Mouse (Mus musculus) kidney, embryonic 14.5 days (tissue): ENCODE results near the gene Lhfpl1. TPM values are rescaled to one million over a fixed set of nuclear protein-coding genes. Genes with fewer than 3 reads are reported as not detected.
A peak's percentile ranks its signal among the peaks of the same experiment; 100 is the strongest.
"Not testable (repeated sequence)": the region's sequence is repeated elsewhere in the genome, so short reads cannot be mapped to it uniquely, and the experiment has no call there.

Experiments
- ATAC-seq: fragments of 200-750 bp; cut with Nextera tagmentation; 2 replicates; pipeline ENCODE4 v1.8.0; 2017; ENCODE audit warnings: moderate number of reproducible peaks, mild to moderate bottlenecking, moderate TSS enrichment, moderate library complexity; ENCODE audit not compliant: low FRiP score, low TSS enrichment
- H3K27ac ChIP-seq: fragments of 300-500 bp; sonication (generic); 2 replicates; pipeline ENCODE4 v1.5.1; 2014; ENCODE audit warnings: low read depth, mild to moderate bottlenecking, low read length, moderate library complexity, mixed read lengths
- H3K27me3 ChIP-seq: fragments of 300-500 bp; sonication (generic); 2 replicates; pipeline ENCODE4 v1.6.1; 2014; ENCODE audit warnings: mild to moderate bottlenecking, low read length; ENCODE audit not compliant: control insufficient read depth, insufficient read depth
- H3K36me3 ChIP-seq: fragments of 300-500 bp; sonication (generic); 2 replicates; pipeline ENCODE4 v1.6.1; 2014; ENCODE audit warnings: low read length, mixed read lengths; ENCODE audit not compliant: control insufficient read depth, insufficient read depth
- H3K4me1 ChIP-seq: fragments of 300-500 bp; sonication (generic); 2 replicates; pipeline ENCODE4 v1.6.1; 2014; ENCODE audit warnings: low read length, mixed read lengths; ENCODE audit not compliant: control insufficient read depth, insufficient read depth
- H3K4me2 ChIP-seq: fragments of 300-500 bp; sonication (generic); replicated peaks from 2 replicates; pipeline ENCODE4 v1.6.1; 2014; ENCODE audit warnings: low read depth, mild to moderate bottlenecking, low read length
- H3K4me3 ChIP-seq: fragments of 300-500 bp; sonication (generic); 2 replicates; pipeline ENCODE4 v1.5.1; 2014; ENCODE audit warnings: mild to moderate bottlenecking, low read length
- H3K9ac ChIP-seq: fragments of 300-500 bp; sonication (generic); 2 replicates; pipeline ENCODE4 v1.6.1; 2014; ENCODE audit warnings: low read depth, mild to moderate bottlenecking, low read length, moderate library complexity
- H3K9me3 ChIP-seq: fragments of 300-500 bp; sonication (generic); 2 replicates; pipeline ENCODE4 v1.6.1; 2016; ENCODE audit warnings: low read length; ENCODE audit not compliant: control insufficient read depth
- WGBS: fragments of 180-500 bp; shearing (Covaris S2); extraction: QIAGEN DNeasy Blood & Tissue Kit; methylation state at CpG from one replicate; pipeline ENCODE4 v1.1.7; 2014; 5-methylcytosine and 5-hydroxymethylcytosine counted together
- polyA plus RNA-seq: library from polyadenylated mRNA; unstranded; fragments of >200 nt; fragmentation: Nextera tagmentation; extraction: Ambion mirVana; gene quantifications from 2 replicates; pipeline ENCODE4 v1.2.1, GENCODE M21; 2014

Gene Lhfpl1
- 0.91 and 2.3 TPM in 2 replicates for polyA plus RNA-seq

- Histone ChIP-seq H3K36me3 (no peaks in the 10 kb centered on the region), H3K27me3 (no peaks in the 10 kb centered on the region), H3K4me3 (no peak within 1 kb of the TSS), H3K4me2 (no peak within 1 kb of the TSS; the same call in 1 of the 2 replicates), H3K4me1 (no peaks in the 10 kb centered on the region), H3K9me3 (no peaks in the 10 kb centered on the region), H3K9ac (no peak within 1 kb of the TSS), H3K27ac (peak within 1 kb of the TSS; percentile 62; the same call in 1 of the 2 replicates)
- peak; percentile 91 for ATAC-seq
- 38% methylated on average over 7 of the region's 7 CpGs for WGBS
Measured at GRCm38 (mm10) chrX:145348377-145349203, at the start of gene Lhfpl1. TSS of gene Lhfpl1 (minus strand) at chrX:145349089.

- H3K4me2 ChIP-seq: no peak overlapping the region
- H3K9me3 ChIP-seq: no peaks in the 10 kb centered on the region
- ATAC-seq: no peak
- H3K27ac ChIP-seq: no peak overlapping the region
- WGBS: 67% methylated on average over 5 of the region's 5 CpGs
- H3K36me3 ChIP-seq: no peaks in the 10 kb centered on the region
- no peaks in the 10 kb centered on the region for H3K4me1 ChIP-seq
- no peaks in the 10 kb centered on the region for H3K27me3 ChIP-seq
- H3K4me3 ChIP-seq: no peak overlapping the region
- no peak overlapping the region for H3K9ac ChIP-seq
Measured at GRCm38 (mm10) chrX:145371839-145372238, 22.9 kb upstream of the Lhfpl1 start.

GRCm38 (mm10) chrX:145362527-145362926, 13.6 kb upstream of the Lhfpl1 start:
- no peaks in the 10 kb centered on the region for H3K9me3 ChIP-seq
- H3K4me1 ChIP-seq: no peaks in the 10 kb centered on the region
- no peak overlapping the region for H3K27ac ChIP-seq
- no peak overlapping the region for H3K9ac ChIP-seq
- no peak overlapping the region for H3K4me3 ChIP-seq
- no peak for ATAC-seq
- no peaks in the 10 kb centered on the region for H3K27me3 ChIP-seq
- WGBS: 80% methylated on average over 4 of the region's 4 CpGs
- no peak overlapping the region for H3K4me2 ChIP-seq
- H3K36me3 ChIP-seq: no peaks in the 10 kb centered on the region

- WGBS: 68% methylated on average over 2 of the region's 2 CpGs
- H3K27me3 ChIP-seq: no peaks in the 10 kb centered on the region
- H3K9me3 ChIP-seq: no peaks in the 10 kb centered on the region
- no peak overlapping the region for H3K27ac ChIP-seq
- no peak for ATAC-seq
- H3K4me1 ChIP-seq: no peaks in the 10 kb centered on the region
- H3K36me3 ChIP-seq: no peaks in the 10 kb centered on the region
- H3K9ac ChIP-seq: no peak overlapping the region
- no peak overlapping the region for H3K4me3 ChIP-seq
- no peak overlapping the region for H3K4me2 ChIP-seq
Measured at GRCm38 (mm10) chrX:145342402-145342801, 6.5 kb downstream of the Lhfpl1 start.

GRCm38 (mm10) chrX:145336141-145336540, 12.7 kb downstream of the Lhfpl1 start:
- Histone ChIP-seq H3K27me3 (no peaks in the 10 kb centered on the region), H3K9ac (no peak overlapping the region), H3K4me3 (no peak overlapping the region), H3K4me1 (no peaks in the 10 kb centered on the region), H3K9me3 (no peaks in the 10 kb centered on the region), H3K27ac (no peak overlapping the region), H3K4me2 (no peak overlapping the region), H3K36me3 (no peaks in the 10 kb centered on the region)
- ATAC-seq: no peak
- 50% methylated on average over 1 of the region's 1 CpGs for WGBS

- Histone ChIP-seq H3K4me1 (no peaks in the 10 kb centered on the region), H3K36me3 (no peaks in the 10 kb centered on the region), H3K27ac (no peak overlapping the region), H3K9me3 (no peaks in the 10 kb centered on the region), H3K4me2 (no peak overlapping the region), H3K27me3 (no peaks in the 10 kb centered on the region), H3K9ac (no peak overlapping the region), H3K4me3 (no peak overlapping the region)
- 80% methylated on average over 1 of the region's 1 CpGs for whole genome bisulfite sequencing
- no peak; the same call in 1 of the 2 replicates for ATAC-seq
Measured at GRCm38 (mm10) chrX:145308555-145308954, 40.3 kb downstream of the Lhfpl1 start.

GRCm38 (mm10) chrX:145307174-145307573, 41.7 kb downstream of the Lhfpl1 start:
- Histone ChIP-seq H3K4me1 (no peaks in the 10 kb centered on the region), H3K4me2 (no peak overlapping the region), H3K4me3 (no peak overlapping the region), H3K9me3 (no peaks in the 10 kb centered on the region), H3K36me3 (no peaks in the 10 kb centered on the region), H3K9ac (no peak overlapping the region), H3K27me3 (no peaks in the 10 kb centered on the region), H3K27ac (no peak overlapping the region)
- WGBS: 11% methylated on average over 2 of the region's 2 CpGs
- no peak for ATAC-seq

- H3K4me2 ChIP-seq, H3K9ac ChIP-seq, H3K27me3 ChIP-seq, ATAC-seq, H3K4me3 ChIP-seq, H3K36me3 ChIP-seq, H3K27ac ChIP-seq, H3K9me3 ChIP-seq, H3K4me1 ChIP-seq: not testable (repeated sequence)
Measured at GRCm38 (mm10) chrX:145300232-145300631, 48.7 kb downstream of the Lhfpl1 start.

GRCm38 (mm10) chrX:145272209-145272608, 76.7 kb downstream of the Lhfpl1 start:
- H3K4me3 ChIP-seq: no peak overlapping the region
- WGBS: 91% methylated on average over 3 of the region's 3 CpGs
- no peaks in the 10 kb centered on the region for H3K36me3 ChIP-seq
- no peaks in the 10 kb centered on the region for H3K4me1 ChIP-seq
- no peaks in the 10 kb centered on the region for H3K9me3 ChIP-seq
- no peaks in the 10 kb centered on the region for H3K27me3 ChIP-seq
- no peak overlapping the region for H3K9ac ChIP-seq
- no peak overlapping the region for H3K27ac ChIP-seq
- ATAC-seq: no peak
- no peak overlapping the region for H3K4me2 ChIP-seq
